Mouse (Mus musculus): ENCODE data around the gene 4930562C15Rik.

Gene 4930562C15Rik

GRCm38 (mm10) chr16:4890201-4890709 is 55.0 kb downstream of the 4930562C15Rik start:
- no peak for DNase-seq (ENCODE audit: low read depth, low spot score)

- no peak for DNase-seq (ENCODE audit: low read depth, low spot score)
Measured at GRCm38 (mm10) chr16:4892171-4892570, 57.0 kb downstream of the 4930562C15Rik start.

- no peak for DNase-seq (ENCODE audit: low read depth, low spot score)
Measured at GRCm38 (mm10) chr16:4894201-4894908, 59.1 kb downstream of the 4930562C15Rik start.

GRCm38 (mm10) chr16:4896249-4897027 is 61.2 kb downstream of the 4930562C15Rik start:
- DNase-seq (ENCODE audit: low read depth, low spot score): no peak

- no peak for DNase-seq (ENCODE audit: low read depth, low spot score)
Measured at GRCm38 (mm10) chr16:4897146-4897730, 62.0 kb downstream of the 4930562C15Rik start.

GRCm38 (mm10) chr16:4898881-4899280 is 63.7 kb downstream of the 4930562C15Rik start:
- no peak for DNase-seq (ENCODE audit: low read depth, low spot score)

- DNase-seq (ENCODE audit: low read depth, low spot score): no peak
Measured at GRCm38 (mm10) chr16:4899711-4900110, 64.5 kb downstream of the 4930562C15Rik start.

- no peak for DNase-seq (ENCODE audit: low read depth, low spot score)
Measured at GRCm38 (mm10) chr16:4901167-4901566, 66.0 kb downstream of the 4930562C15Rik start.

GRCm38 (mm10) chr16:4902390-4902789 is 67.2 kb downstream of the 4930562C15Rik start:
- no peak for DNase-seq (ENCODE audit: low read depth, low spot score)

GRCm38 (mm10) chr16:4903491-4904102 is 68.4 kb downstream of the 4930562C15Rik start:
- DNase-seq (ENCODE audit: low read depth, low spot score): no peak

GRCm38 (mm10) chr16:4904878-4905277 is 69.7 kb downstream of the 4930562C15Rik start:
- DNase-seq (ENCODE audit: low read depth, low spot score): no peak

GRCm38 (mm10) chr16:4905591-4905990 is 70.4 kb downstream of the 4930562C15Rik start:
- DNase-seq (ENCODE audit: low read depth, low spot score): no peak

- no peak for DNase-seq (ENCODE audit: low read depth, low spot score)
Measured at GRCm38 (mm10) chr16:4906559-4906958, 71.3 kb downstream of the 4930562C15Rik start.

- no peak for DNase-seq (ENCODE audit: low read depth, low spot score)
Measured at GRCm38 (mm10) chr16:4907386-4907785, 72.2 kb downstream of the 4930562C15Rik start.

GRCm38 (mm10) chr16:4907972-4908371 is 72.8 kb downstream of the 4930562C15Rik start:
- no peak for DNase-seq (ENCODE audit: low read depth, low spot score)

- no peak for DNase-seq (ENCODE audit: low read depth, low spot score)
Measured at GRCm38 (mm10) chr16:4909745-4910144, 74.5 kb downstream of the 4930562C15Rik start.

GRCm38 (mm10) chr16:4910758-4911157 is 75.5 kb downstream of the 4930562C15Rik start:
- no peak for DNase-seq (ENCODE audit: low read depth, low spot score)

- no peak for DNase-seq (ENCODE audit: low read depth, low spot score)
Measured at GRCm38 (mm10) chr16:4912074-4912648, 76.9 kb downstream of the 4930562C15Rik start.

GRCm38 (mm10) chr16:4912907-4913782 is 77.9 kb downstream of the 4930562C15Rik start:
- no peak for DNase-seq (ENCODE audit: low read depth, low spot score)

All from retina, postnatal 7 days (tissue).